In the genomic region with DNA sequence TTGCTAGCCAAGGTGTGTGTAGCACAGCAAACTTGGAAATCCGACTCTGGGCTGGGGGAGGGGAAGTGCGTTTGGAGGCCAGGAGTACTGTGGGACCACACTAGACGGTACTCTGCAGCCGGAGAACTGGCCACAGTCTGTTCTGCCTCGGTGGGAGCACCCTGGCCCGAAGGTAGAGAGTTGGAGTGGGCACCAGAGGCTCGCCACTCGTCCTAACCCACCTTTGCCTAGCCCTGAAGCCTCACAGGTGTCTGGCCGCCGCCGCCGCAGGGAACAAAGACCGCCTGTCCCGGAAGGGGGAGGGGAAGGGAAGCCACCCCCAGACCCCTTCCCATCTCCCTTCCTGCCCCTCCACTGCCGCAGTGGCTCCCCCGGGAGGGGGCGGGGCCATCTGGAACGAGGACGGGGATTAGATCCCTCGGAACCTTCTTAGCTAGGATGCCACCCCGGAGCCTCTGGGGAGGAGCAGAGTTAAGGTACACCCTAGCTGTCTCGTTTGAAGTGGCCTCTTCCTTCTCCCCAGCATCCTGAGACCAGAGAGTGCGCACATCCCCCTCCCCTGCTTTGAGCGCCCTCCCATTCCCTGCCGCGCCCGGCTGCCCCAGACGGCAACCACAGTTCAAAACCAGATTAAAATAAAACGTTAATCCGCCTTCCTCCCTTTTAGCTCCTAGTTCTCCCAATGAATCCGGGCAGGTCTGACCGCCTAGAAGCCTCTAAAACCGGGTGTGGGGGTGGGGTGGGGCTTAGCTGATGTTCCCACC, we compare ENCODE assay signal across 8 mouse cellular contexts.
DNase-seq lines count a peak whose midpoint lies in the region; ATAC-seq and TF ChIP-seq lines count a peak whose summit lies in the region.

No protein-coding gene starts in this region.

- H3K27me3 ChIP-seq in heart, embryonic 12.5 days (replicated peaks) = peaks cover 95% of the 10 kb centered on the region
- H3K27me3 ChIP-seq in ES-Bruce4 (ENCODE audit: control insufficient read depth, insufficient read depth, low read length, poor library complexity, severe bottlenecking) = no peaks in the 10 kb centered on the region
- H3K27me3 ChIP-seq in forebrain, embryonic 13.5 days = peaks cover 99% of the 10 kb centered on the region
- H3K27me3 ChIP-seq in liver, embryonic 15.5 days = peaks cover 100% of the 10 kb centered on the region
- H3K27me3 ChIP-seq in testis, adult 2 months (ENCODE audit: control insufficient read depth, insufficient read depth, low read length) = peaks cover 5% of the 10 kb centered on the region

- no peak for TF ChIP-seq POLR2A in ES-Bruce4 (IDR thresholded peaks at IDR 0.05; ENCODE audit: insufficient read depth, low read length)
- no peak for TF ChIP-seq POLR2A in testis, adult 2 months (IDR thresholded peaks at IDR 0.05; ENCODE audit: control insufficient read depth, low read depth, low read length)

- no peak for DNase-seq in heart, adult 11 months
- no peak for DNase-seq in layer of hippocampus, postnatal 25 days (ENCODE audit: extremely low spot score in 1 of 2, low spot score in 1 of 2)
- DNase-seq in left cerebral cortex, adult 11 months (ENCODE audit: low spot score) = no peak

- H3K4me1 ChIP-seq in heart, embryonic 12.5 days (replicated peaks) = peaks cover 53% of the 10 kb centered on the region
- H3K4me1 ChIP-seq in ES-Bruce4 (ENCODE audit: control insufficient read depth, insufficient read depth, low read length) = peaks cover 9% of the 10 kb centered on the region
- peaks cover 47% of the 10 kb centered on the region for H3K4me1 ChIP-seq in forebrain, embryonic 13.5 days
- H3K4me1 ChIP-seq in liver, embryonic 15.5 days (replicated peaks) = peaks cover 56% of the 10 kb centered on the region
- peaks cover 34% of the 10 kb centered on the region for H3K4me1 ChIP-seq in testis, adult 2 months (ENCODE audit: control insufficient read depth, insufficient read depth, low read length)

- no peak for TF ChIP-seq CTCF in ES-Bruce4 (IDR thresholded peaks at IDR 0.05; ENCODE audit: low read depth, low read length)
- no peak for TF ChIP-seq CTCF in testis, adult 2 months (IDR thresholded peaks at IDR 0.05; ENCODE audit: control insufficient read depth, insufficient read depth, insufficient replicate concordance, low read depth, low read length)

- 0 out of 2 replicates have a peak overlapping the region, but pooled peaks have one; percentile 0 for H3K9ac ChIP-seq in heart, embryonic 12.5 days
- H3K9ac ChIP-seq in ES-Bruce4 (ENCODE audit: low read depth, poor library complexity, severe bottlenecking) = peak overlapping the region; percentile 84
- no peak overlapping the region for H3K9ac ChIP-seq in forebrain, embryonic 13.5 days
- no peak overlapping the region for H3K9ac ChIP-seq in liver, embryonic 15.5 days

- ATAC-seq in heart, embryonic 12.5 days (ENCODE audit: insufficient number of reproducible peaks, low FRiP score) = no peak
- no peak for ATAC-seq in forebrain, embryonic 13.5 days
- ATAC-seq in liver, embryonic 15.5 days (ENCODE audit: insufficient read depth) = peak; percentile 10; the same call in 1 of the 2 replicates

- no peaks in the 10 kb centered on the region for H3K9me3 ChIP-seq in heart, embryonic 12.5 days (replicated peaks)
- no peaks in the 10 kb centered on the region for H3K9me3 ChIP-seq in ES-Bruce4 (replicated peaks; ENCODE audit: control insufficient read depth, insufficient read depth, low read length, poor library complexity, severe bottlenecking)
- H3K9me3 ChIP-seq in forebrain, embryonic 13.5 days (replicated peaks) = no peaks in the 10 kb centered on the region
- no peaks in the 10 kb centered on the region for H3K9me3 ChIP-seq in liver, embryonic 15.5 days (replicated peaks)

- H3K36me3 ChIP-seq in heart, embryonic 12.5 days = no peaks in the 10 kb centered on the region
- H3K36me3 ChIP-seq in ES-Bruce4 (ENCODE audit: control insufficient read depth, insufficient read depth, low read length, poor library complexity, severe bottlenecking) = peaks cover 3% of the 10 kb centered on the region; the same call in 1 of the 2 replicates
- H3K36me3 ChIP-seq in forebrain, embryonic 13.5 days (ENCODE audit: poor library complexity, severe bottlenecking) = no peaks in the 10 kb centered on the region
- no peaks in the 10 kb centered on the region for H3K36me3 ChIP-seq in liver, embryonic 15.5 days (replicated peaks)
- H3K36me3 ChIP-seq in testis, adult 2 months (ENCODE audit: control insufficient read depth, insufficient read depth, low read length) = no peaks in the 10 kb centered on the region

- peak overlapping the region; percentile 69 for H3K4me2 ChIP-seq in heart, embryonic 12.5 days
- H3K4me2 ChIP-seq in forebrain, embryonic 13.5 days = peak overlapping the region; percentile 43
- peak overlapping the region; percentile 67 for H3K4me2 ChIP-seq in liver, embryonic 15.5 days

- no peak overlapping the region for H3K27ac ChIP-seq in heart, embryonic 12.5 days (ENCODE audit: poor library complexity, severe bottlenecking)
- peak overlapping the region; percentile 87 for H3K27ac ChIP-seq in ES-Bruce4 (ENCODE audit: insufficient read depth, low read length)
- no peak overlapping the region for H3K27ac ChIP-seq in forebrain, embryonic 13.5 days
- H3K27ac ChIP-seq in liver, embryonic 15.5 days (replicated peaks) = no peak overlapping the region
- no peak overlapping the region for H3K27ac ChIP-seq in testis, adult 2 months (ENCODE audit: control insufficient read depth, insufficient read depth, low read depth, low read length)

- under 1% methylated on average over 33 of the region's 33 CpGs for WGBS in heart, embryonic 12.5 days
- WGBS in forebrain, embryonic 13.5 days = under 1% methylated on average over 32 of the region's 33 CpGs
- WGBS in liver, embryonic 15.5 days (ENCODE audit: insufficient replicate concordance) = 2% methylated on average over 33 of the region's 33 CpGs

- H3K4me3 ChIP-seq in heart, embryonic 12.5 days = peak overlapping the region; percentile 44
- H3K4me3 ChIP-seq in ES-Bruce4 (ENCODE audit: low read depth, low read length) = peak overlapping the region; percentile 92
- peak overlapping the region; percentile 25 for H3K4me3 ChIP-seq in forebrain, embryonic 13.5 days
- peak overlapping the region; percentile 48 for H3K4me3 ChIP-seq in liver, embryonic 15.5 days (replicated peaks)
- H3K4me3 ChIP-seq in testis, adult 2 months (ENCODE audit: control insufficient read depth, low read depth, low read length) = peak overlapping the region; percentile 60

- TF ChIP-seq EP300 in ES-Bruce4 (IDR thresholded peaks at IDR 0.05; ENCODE audit: insufficient read depth, low read depth, low read length) = no peak

Comparison
In these comparisons a context has a peak if more than half of its experiments do, and no peak if none do; other contexts are left out.
1. H3K4me3 ChIP-seq: peak in every context shown above with its lines; median percentile 92 in ES-Bruce4; 60 in testis, adult 2 months; 48 in liver, embryonic 15.5 days; 44 in heart, embryonic 12.5 days; 25 in forebrain, embryonic 13.5 days.
2. H3K9ac ChIP-seq: peak in heart, embryonic 12.5 days (single experiment) and ES-Bruce4 (single experiment); none in forebrain, embryonic 13.5 days (single experiment) and liver, embryonic 15.5 days (single experiment).
3. Peak in every context shown above with its lines, with median percentiles within 50 percentile points of each other: H3K4me2 ChIP-seq.